Mouse (Mus musculus) brain, embryonic 14.5 days (tissue): ENCODE measurements around the gene Nt5c2. TPM values are rescaled to one million over a fixed set of nuclear protein-coding genes. Genes with fewer than 3 reads are reported as not detected.

ENCODE experiments used
- DNase-seq: peaks from one replicate; pipeline ENCODE4 v3.0.0-alpha.2; 2011; ENCODE audit warnings: low read depth
- CTCF ChIP-seq: fragments of 200-500 bp; IDR thresholded peaks from 2 replicates; pipeline ENCODE4 v1.5.1; 2012; ENCODE audit warnings: inconsistent platforms, mild to moderate bottlenecking, moderate library complexity, borderline replicate concordance; ENCODE audit not compliant: insufficient read depth, insufficient read length; ENCODE audit errors: extremely low read depth
- POLR2A ChIP-seq: fragments of 200-500 bp; IDR thresholded peaks from 2 replicates; pipeline ENCODE4 v1.6.1; 2012; ENCODE audit warnings: mild to moderate bottlenecking, inconsistent platforms, borderline replicate concordance; ENCODE audit not compliant: poor library complexity, insufficient read depth, insufficient read length, severe bottlenecking; ENCODE audit errors: extremely low read depth
- polyA plus RNA-seq: library from polyadenylated mRNA; depleted of rRNA; stranded (reverse); fragments of >200 nt; gene quantifications from 2 replicates; pipeline ENCODE4 v1.2.3, GENCODE M21; 2012; rRNA removed

Nt5c2 gene
- polyA plus RNA-seq = 40.1 and 49.2 TPM in 2 replicates

DNA sequence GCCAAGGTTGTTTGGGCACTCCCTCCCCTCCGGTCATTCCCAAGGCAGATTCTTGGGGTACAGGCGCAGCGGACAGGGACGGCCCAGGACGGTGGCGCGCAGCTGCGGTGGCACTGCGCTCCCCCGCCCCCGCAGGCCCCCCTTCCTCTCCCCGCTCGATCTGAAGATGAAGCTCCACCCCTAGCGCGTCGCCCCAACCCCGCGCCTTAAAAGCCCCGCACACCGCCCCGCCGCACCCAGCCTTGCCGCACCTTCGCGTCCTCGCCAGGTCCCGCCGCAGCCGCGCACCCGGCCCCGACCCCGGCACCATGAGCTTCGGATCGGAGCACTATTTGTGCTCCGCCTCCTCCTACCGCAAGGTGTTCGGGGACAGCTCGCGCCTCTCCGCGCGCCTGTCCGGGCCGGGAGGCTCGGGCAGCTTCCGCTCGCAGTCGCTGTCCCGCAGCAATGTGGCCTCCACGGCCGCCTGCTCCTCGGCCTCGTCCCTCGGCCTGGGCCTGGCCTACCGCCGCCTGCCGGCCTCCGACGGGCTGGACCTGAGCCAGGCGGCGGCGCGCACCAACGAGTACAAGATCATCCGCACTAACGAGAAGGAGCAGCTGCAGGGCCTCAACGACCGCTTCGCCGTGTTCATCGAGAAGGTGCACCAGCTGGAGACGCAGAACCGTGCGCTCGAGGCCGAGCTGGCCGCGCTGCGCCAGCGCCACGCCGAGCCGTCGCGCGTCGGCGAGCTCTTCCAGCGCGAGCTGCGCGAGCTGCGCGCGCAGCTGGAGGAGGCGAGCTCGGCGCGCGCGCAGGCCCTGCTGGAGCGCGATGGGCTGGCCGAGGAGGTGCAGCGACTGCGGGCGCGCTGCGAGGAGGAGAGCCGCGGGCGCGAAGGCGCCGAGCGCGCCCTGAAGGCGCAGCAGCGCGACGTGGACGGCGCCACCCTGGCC is at the start of gene Nt5c2, which contains the start of gene Ina:
TSS of gene Nt5c2 (minus strand) at position 707 of the 935 bp plus-strand sequence.
TSS of gene Ina (plus strand) at position 252 of the 935 bp plus-strand sequence.
- TF ChIP-seq CTCF (no peak), POLR2A (peak; percentile 94)
- peak; percentile 95 for DNase-seq

DNA sequence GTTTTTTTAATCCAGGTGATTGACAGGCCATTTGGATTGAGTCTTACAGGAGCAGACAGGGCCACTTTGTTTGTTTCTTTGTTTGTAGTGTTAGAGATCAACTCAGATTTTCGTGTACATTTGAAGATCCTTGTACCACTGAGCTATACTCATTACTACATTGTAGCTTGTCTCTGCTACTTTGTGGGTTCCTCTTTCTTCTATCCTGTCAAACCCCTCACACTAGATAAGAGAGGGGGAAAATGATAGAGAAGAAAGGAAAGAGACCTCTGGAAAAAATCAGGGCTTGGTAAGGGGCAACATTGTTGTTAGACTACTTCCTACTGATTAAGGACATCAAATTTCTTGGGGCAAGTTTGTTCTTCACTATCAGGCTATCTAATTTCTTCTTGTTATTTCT is 42.7 kb upstream of the Nt5c2 start:
- DNase-seq = no peak
- TF ChIP-seq CTCF (no peak), POLR2A (no peak)

DNA sequence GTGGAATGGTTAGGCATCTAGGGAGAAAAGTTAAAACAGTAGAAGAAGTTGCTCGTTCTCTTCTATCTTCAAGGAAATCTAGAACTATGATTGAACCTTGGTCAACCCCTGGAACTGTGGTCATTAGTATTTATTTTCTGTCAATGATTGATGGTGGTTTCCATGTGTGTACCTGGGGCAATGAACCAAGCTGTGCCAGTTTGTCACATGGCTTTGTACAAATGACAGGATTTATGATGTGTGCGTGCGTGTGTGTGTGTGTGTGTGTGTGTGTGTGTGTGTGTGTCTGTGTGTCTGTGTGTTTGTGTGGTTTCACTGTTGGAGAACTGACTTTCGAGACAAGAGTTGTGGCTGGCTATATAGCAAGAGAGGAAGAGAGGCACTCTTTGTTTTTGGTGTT is 38.5 kb upstream of the Nt5c2 start:
- TF ChIP-seq POLR2A = no peak
- no peak for TF ChIP-seq CTCF
- DNase-seq = no peak

DNA sequence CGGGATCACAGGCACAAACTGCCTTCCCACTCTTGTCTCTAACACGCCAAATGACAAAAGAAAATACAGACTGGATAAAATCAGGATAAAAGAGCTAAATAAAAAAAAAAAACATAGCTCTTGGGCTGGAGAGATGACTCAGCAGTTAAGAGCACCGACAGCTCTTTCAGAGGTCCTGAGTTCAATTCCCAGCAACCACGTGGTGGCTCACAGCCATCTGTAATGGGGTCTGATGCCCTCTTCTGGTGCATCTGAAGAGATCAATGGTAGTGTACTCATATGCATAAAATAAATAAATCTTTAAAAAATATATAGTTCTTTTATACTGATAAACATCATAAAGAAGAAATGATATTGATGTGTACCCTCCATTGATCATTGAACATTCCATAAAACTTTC is 38.0 kb upstream of the Nt5c2 start:
- no peak for DNase-seq
- TF ChIP-seq POLR2A = no peak
- no peak for TF ChIP-seq CTCF

DNA sequence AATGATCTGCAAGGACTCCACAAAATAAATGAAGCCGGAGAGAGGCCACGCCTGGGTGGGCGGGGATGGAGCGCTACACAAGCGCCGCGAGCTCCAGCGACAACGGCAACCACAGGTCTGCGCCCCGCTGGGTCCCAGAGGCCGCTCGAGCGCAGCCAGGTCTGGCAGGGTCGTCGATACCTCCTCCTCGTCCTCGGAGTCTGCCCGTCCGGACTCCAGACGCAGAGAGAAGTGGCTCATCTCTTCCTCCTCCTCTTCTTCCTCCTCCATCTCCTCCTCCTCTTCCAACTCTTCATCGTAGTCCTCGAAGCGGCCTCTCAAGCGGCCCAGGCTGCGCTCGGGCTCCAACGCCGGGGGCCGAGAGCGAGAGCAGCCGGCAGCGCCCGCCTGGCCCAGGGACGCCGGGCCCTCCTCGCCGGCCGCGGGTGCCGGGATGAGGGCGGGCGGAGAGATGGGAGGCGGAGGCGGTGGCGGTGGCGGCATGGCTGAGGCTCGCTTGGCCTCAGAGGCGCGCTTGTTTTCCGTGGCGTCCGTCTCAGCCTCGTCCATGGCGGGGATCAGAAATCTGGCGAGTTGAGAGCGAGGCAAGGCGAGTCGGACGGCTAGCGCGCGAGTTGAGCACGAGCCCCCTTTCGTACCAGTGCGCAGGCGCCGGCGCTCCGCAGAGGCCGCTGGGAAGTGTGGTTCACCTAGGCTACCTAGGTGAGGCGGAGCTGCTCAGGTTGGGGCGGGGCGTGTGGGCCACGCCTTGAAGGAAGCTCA is 35.5 kb upstream of the Nt5c2 start, which contains the start of gene Pcgf6:
TSS of gene Pcgf6 (minus strand) at position 636 of the 762 bp plus-strand sequence.
- TF ChIP-seq POLR2A = peak; percentile 47; the same call in 1 of the 2 replicates
- no peak for TF ChIP-seq CTCF
- DNase-seq = peak; percentile 93

DNA sequence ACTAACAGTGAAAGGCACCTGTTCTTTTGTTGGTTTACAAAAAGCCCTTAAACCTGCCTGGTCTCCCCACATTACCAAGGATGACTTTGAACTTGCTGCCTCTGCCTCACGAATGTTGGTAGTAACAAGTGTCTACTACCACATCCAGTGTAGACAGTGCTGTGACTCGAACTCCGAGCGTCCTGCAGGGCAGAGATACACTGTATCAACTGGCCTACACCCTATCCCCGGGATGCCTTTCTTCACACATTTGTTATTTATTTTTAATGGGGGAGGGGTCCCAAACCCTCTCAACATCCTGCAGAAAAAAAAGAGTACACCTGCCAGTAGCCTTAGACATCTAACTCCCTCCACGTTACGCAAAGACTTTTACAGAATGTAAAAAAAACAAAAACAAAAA is 34.9 kb upstream of the Nt5c2 start:
- no peak for DNase-seq
- TF ChIP-seq POLR2A = no peak
- no peak for TF ChIP-seq CTCF

DNA sequence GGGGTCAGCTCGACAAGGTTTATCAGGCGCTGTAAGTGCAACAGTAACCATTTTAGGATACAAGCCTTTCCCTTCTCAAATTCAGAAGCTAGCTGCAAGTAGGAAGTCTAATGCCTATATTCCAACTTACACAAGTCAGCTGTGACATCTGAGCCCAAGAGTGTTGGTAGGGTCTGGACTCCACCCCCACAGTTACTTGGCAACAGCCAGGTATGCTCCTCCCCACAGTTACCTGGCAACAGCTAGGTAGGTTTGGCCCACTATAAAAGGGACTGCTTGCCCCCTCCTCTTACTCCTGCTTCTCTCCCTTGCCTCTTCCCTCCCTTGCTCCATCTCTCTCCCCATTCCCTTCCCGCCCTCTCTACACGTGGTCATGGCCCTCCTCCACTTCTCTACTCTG is 34.1 kb upstream of the Nt5c2 start:
- TF ChIP-seq CTCF = no peak
- no peak for TF ChIP-seq POLR2A
- DNase-seq = no peak

DNA sequence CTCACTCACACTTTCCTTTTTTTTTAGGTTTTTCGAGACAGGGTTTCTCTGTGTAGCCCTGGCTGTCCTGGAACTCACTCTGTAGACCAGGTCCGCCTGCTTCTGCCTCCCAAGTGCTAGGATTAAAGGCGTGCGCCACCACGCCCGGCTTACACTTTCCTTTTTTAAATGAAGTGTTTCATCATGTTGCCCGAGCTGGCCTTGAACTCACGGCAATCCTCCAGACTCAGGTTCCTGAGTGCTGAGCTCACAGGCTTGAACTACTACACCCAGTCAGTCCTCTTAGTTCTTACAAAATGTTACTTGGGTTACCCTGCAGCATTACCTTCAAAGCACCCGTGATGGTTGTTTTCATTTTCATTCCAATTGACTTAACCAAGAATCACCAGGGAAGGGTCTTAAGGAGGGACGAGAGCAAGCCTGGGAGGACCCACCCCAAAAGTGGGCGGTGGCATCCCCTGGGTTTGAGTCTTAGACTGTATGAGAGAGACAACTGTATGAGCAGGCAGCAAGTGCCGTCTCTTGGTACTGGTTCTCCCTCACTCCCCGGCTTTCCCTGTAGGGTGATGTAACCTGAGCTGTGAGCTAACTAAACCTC is 32.4 kb upstream of the Nt5c2 start:
- TF ChIP-seq CTCF = no peak
- TF ChIP-seq POLR2A = no peak
- DNase-seq = no peak

DNA sequence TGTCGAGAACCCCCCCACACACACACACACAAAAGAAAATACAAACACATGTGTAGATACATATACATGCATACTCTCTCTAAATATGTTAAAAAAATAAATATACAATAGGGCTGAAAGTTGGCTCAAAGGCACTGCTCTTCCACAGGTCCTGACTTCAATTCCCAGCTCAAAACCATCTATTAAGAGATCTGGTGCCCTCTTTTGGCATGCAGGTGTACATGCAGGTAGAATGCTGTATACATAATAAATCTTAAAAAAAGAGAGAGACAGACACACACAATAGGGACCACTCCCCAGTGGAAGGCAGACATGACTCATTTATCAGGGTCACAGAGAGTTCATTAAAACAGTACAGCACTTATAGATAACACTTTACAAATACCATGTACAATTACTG is 31.4 kb upstream of the Nt5c2 start:
- TF ChIP-seq POLR2A (no peak), CTCF (no peak)

DNA sequence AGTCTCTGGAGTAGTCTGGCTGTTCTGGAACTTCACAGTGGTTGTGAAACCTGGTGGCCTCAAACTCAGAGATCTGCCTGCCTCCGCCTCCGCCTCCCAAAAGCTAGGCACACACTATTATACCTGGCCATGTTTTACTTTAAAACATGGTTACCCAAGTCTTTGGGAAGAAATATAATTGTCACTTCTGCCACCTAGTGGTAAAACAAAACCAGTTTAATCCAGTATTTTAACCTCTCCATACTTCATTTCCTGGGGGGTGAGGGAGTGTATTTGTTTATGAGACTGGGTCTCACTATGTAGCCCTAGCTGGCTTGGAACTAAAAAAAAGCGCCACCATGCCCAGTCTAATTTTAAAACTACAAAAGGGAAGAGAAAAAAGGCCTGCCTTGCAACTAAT is 28.7 kb upstream of the Nt5c2 start:
- TF ChIP-seq POLR2A (no peak), CTCF (no peak)
- peak; percentile 32 for DNase-seq

More for the DNA sequence above, 31.4 kb upstream of the Nt5c2 start:
- no peak for DNase-seq

DNA sequence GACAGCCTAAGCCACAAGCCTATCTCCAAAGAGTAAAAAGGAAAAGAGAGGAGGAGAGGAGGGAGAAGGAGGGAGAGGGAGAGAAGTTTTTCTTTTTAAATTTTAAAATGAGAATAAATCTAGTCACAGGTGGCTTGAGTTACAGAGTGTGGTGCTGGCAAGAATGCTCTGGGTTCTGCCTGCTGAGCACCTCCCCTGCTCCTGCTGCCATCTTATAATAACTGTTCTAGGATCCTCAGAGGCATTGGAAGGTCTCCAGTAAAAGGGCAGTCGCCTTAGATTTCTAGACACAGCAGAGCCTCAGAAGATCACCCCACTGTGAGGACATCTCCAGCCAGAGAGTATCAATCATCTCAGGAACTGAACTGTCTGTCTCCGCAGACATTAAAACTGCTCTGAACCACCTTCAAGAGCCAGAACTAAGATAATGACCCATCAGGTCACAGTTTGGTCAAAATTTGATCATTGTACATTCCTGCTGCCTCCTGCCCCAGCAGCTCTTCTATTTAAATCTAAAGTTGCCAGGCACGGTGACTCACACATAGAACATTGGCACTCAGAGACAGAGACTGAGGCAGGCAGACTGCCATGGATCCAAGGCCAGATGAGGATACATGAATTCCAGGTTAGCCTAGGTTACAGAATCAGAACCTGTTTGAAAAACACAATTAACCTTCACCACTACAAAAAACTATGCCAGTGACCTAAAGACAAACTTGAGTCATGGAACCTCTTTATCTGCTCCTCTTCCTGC is 25.9 kb upstream of the Nt5c2 start:
- TF ChIP-seq CTCF (no peak), POLR2A (no peak)
- DNase-seq = no peak

DNA sequence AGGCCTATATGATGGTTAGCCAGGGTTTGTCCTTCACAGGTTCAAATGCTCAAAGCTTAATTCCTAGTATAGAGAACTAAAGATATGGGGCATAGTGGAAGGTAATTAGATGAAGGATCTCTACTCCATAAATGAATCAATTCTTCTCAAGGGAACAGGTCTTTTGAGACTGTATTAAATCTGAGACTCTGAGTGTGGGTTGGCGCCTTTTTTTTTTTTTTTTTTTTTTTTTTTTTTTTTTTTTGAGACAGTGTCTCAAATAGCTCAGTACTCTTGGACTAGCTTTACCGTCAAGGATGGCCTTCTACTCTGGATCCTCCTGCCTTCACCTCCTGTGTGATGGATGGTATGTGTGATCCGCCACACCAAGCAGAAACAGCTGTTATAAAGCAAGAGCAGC is 21.6 kb upstream of the Nt5c2 start:
- no peak for DNase-seq
- no peak for TF ChIP-seq POLR2A
- no peak for TF ChIP-seq CTCF
